Mouse (Mus musculus): ENCODE measurements around the gene Fam163a. TPM values are rescaled to one million over a fixed set of nuclear protein-coding genes. Genes with fewer than 3 reads are reported as not detected.
A peak's percentile ranks its signal among the peaks of the same experiment; 100 is the strongest.
"Not testable (repeated sequence)": the region's sequence is repeated elsewhere in the genome, so short reads cannot be mapped to it uniquely, and the experiment has no call there.

The Fam163a gene
- total RNA-seq, 4 experiments from 2014 or later = 10.8 to 21.6 (median 13.5) TPM

DNA sequence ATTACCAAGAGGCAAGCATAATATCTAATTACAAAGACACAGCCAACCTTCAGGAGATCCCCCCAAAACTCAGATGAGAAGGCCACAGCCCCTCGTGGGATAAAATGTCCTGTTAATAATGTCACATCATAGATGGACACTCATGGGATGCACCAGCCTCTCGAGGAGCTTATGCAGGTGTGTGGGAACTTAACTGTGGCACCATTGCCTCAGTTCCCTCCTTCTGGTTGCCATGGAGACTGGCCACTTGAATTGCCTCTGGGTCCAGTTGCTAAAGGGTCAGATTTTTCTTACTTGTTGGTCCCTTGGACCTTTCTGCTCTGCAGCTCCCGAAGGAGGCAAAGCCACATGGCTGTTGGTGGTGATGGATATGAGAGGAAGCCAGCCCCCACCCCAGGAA, 127.2 kb downstream of the Fam163a start:
- DNase-seq = no peak

GRCm38 (mm10) chr1:156076474-156076873, 128.4 kb downstream of the Fam163a start:
- DNase-seq = no peak

DNA sequence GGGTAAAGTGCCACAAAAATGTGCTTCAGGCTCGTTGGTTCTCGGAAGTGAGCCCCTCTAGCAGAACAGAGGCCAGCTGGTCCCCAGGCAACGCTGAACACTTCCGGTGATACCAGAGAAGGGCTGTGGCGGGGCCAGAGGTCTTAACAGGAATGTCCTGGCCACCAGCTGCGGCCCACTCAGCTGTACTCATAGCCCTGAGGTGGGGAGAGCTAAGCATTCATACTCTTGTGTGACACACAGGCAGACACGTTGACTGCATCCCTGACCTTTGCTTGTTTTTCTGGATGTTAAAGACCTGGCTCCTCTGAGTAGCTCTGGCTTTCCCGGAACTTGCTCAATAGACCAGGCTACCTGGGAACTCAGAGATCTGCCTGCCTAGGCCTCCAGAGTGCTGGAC, 130.3 kb downstream of the Fam163a start:
- DNase-seq = no peak

GRCm38 (mm10) chr1:156073169-156073821, 131.5 kb downstream of the Fam163a start:
- no peak for DNase-seq

DNA sequence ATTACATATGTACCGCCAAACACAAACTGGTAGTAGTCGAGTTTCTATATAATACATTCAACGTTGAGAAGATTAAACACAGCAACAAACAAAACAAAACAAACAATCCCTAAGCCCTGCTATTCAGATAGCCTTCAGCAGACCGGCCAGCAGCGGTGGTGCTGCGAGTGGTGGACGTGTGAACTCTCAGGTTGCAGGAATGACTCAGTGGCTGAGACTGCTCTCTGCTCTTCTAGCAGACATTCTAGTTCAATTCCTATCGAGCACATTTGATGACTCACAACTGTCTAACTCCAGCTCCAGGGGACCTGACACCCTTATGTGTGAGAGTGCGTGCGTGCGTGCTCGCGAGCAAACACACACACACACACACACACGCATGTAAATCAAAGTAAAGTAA, 134.7 kb downstream of the Fam163a start:
- DNase-seq = no peak

GRCm38 (mm10) chr1:156066133-156066532, 138.7 kb downstream of the Fam163a start:
- no peak for DNase-seq

GRCm38 (mm10) chr1:156062193-156062592, 142.6 kb downstream of the Fam163a start:
- no peak for DNase-seq

- DNase-seq = no peak
These were observed 146.6 kb downstream of the Fam163a start for GRCm38 (mm10) chr1:156058207-156058606.

GRCm38 (mm10) chr1:156046688-156047087, 158.1 kb downstream of the Fam163a start:
- no peak for DNase-seq

DNA sequence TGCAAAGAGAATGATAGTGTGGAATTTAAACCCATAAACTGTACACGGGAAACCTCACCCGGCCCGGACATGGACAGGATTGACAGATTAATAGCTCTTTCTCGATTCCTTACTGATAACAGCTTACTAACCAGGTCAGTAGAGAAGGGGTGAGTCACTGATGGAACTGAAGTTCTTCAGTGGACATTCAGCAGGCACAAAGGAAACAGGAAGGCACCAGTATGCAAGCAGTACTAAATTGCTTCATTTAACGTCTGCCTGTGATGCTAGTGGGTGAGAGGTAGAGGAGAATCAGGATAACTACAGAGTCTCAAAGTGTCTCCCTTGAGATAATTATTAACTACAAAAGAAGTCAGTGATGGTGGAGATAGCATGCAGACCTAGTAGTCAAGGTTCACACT, 160.6 kb downstream of the Fam163a start:
- DNase-seq = no peak

DNA sequence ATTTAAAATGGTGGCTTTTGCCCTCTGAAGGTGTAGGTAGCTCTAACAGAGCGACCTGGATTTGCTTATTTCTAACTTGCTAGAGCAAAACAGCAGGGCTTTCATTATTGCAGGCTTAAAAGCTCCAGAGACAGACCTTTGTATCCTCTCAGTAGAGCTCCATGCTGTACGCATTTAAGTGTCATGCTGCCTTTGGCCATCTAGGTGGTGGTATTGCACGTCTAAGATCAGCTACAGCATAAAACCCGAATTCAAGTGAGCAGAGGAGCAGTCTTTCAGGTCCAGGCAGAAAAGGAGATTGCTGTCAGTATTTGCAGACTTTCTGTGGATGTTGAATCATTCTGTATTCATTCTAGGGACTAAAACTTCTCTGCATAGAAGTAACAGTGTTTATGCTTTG, 161.8 kb downstream of the Fam163a start:
- DNase-seq = peak; percentile 23

DNA sequence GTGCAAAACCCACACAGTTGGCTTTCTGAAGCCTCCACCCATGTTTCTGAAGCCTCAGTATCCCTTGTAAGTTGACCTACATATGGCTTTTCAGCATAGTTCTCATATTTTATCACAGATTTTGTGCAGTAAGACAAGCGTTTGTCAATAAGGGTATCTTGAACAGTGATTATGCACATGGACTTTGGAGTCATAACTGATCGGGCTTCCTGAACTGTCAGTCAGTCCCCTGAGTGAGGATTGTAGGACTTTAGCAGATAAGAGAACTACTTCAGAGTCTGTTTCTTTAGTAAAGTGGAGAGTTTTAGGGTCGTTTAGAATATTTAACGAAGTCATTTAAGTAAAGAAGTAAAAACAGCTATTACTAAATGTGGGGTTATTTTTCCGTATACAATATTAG, 162.3 kb downstream of the Fam163a start:
- no peak for DNase-seq

DNA sequence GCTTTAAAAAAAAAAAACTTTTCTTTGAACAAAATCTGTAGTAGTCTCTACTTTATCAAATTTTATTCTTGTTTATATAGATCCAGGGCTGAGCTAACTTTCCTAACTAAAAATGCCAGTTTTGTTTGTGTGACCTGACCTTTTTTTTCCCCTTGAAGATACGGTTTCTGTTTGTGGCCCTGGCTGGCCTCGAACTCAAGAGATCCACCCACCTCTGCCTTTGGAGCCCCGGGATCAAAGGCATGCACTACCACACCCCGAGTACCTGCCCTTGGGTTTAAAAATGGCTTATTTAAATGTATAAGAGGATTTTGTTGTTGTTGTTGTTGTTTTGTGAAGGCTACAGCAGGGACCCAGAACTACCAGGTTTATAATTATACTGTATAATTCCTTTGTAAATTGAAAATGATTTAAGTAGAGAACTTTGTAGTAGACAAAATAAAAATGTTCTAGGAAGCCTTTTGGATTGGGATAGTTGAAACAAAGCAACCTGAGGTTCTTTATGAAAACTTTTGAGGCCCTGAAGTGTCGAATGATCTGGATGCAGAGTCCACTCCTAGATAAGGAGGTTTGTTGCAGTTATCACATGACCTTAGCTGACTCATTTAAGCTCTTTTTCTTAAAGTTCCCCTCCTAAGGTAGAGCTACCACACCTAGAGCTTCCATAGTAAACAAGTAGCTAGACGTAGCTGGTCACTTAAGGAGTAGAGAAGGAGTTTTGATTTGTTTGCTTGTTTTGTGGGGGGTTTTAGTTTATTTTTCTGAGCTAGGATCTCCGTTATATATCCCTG, 163.2 kb downstream of the Fam163a start:
- DNase-seq = no peak

GRCm38 (mm10) chr1:156040731-156041401, 164.0 kb downstream of the Fam163a start:
- peak; percentile 91 for DNase-seq

- DNase-seq = not testable (repeated sequence)
These were observed 164.8 kb downstream of the Fam163a start for GRCm38 (mm10) chr1:156039989-156040388.

GRCm38 (mm10) chr1:156037144-156037583, 167.7 kb downstream of the Fam163a start:
- peak; percentile 35 for DNase-seq

DNA sequence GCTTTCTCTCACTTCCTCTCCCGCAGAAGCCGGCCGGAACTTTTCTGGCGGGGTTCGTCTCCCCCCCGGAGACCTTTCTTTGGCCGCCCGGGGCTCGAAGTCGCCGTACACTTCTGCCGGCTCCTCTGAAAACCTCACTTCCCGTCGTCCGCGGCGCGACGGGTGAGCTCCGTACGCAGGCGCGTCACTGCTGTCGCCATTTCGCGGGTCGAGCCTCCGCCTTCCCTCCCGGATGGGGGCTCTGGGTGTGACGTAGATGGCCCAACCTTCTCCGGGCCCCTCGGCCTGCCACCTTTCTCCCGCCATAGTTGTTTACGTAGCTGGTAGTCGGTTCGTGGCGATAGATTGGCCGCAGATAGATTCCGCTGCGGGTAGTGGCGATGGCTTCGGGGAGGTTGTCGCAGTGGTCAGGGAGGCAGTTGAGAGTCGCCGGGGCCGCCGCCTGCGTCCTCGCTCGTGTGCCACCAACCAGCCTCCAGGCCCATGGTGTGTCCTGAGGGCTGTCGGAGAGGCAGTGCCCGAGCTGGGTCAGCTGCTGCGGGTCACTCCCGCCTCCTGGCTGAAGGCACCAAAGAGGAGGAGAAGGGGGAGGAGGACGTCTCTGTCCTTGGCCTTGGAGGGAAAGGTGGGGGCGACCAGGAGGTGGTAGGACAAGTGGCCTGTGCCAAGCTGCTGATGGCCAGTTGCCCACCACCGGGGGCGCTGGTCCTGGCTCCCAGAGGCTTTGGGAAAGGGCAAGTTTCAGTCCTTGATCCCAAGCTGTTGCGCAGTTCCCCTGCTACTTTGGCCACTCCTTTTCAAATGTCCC, 168.7 kb downstream of the Fam163a start, which contains the start of gene Tor1aip1:
TSS of gene Tor1aip1 (minus strand) at position 551 of the 808 bp plus-strand sequence.
- peak; percentile 99 for DNase-seq

GRCm38 (mm10) chr1:156035269-156035929, 169.4 kb downstream of the Fam163a start, which contains the start of gene Tor1aip2:
Gene Tor1aip2, plus strand, starts transcription at chr1:156035403.
- DNase-seq = no peak

- no peak for DNase-seq
These were observed 170.2 kb downstream of the Fam163a start for GRCm38 (mm10) chr1:156034661-156035060.

DNA sequence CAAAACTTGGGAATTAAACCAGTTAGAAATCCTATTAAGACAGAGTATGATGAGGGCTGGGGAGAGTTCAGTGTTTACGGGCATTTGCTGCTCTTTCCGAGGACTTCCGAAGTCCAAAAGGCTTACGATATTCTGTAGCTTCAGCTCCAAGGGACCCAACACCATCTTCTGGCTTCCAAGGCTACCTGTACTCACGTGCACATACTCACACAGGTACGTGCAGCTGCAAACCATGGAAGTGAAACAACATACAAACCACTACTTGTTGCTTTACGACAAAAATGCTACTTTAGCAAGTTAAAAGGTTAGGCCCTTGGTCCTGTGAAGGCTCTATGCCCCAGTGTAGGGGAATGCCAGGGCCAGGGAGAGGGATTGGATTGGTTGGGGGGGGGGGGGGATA, 170.9 kb downstream of the Fam163a start:
- no peak for DNase-seq

- DNase-seq = no peak
These were observed 176.4 kb downstream of the Fam163a start for GRCm38 (mm10) chr1:156028340-156028975.

Data from adrenal gland, adult 8-10 months (tissue).